Mouse (Mus musculus): Measurements from ENCODE around the gene Erg. TPM values are rescaled to one million over a fixed set of nuclear protein-coding genes. Genes with fewer than 3 reads are reported as not detected.

The Erg gene
- total RNA-seq, 2 experiments from 2014 or later, result 31.8 to 32.1 TPM

DNA sequence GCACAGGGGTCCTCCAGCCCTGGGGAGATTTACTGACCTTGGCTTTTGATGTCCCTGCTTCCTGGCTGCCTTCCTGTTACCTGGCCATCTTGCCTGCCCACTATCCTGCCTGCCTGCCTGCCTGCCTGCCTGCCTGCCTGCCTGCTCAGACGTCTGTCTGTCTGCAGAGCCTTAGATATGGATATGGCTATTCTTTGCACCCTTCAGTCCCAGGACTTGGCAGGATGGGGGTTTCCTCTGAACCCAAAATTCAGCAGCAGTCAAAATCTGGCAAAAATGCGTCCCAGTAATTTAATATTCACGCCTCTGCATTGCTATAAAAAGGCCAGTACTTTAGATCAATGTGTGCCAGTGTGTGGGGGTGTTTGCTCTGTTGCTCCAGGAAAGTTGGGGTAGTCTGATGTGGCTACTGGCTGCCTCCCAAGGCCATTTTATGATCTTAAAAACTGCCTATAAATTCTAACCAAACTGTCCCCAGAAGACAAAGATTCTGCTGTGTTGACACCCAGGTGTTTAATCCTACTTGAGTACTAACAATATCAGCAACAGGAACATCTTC lies 172.9 kb downstream of the Erg start:
- DNase-seq, result no peak
- intact Hi-C loops (cut with DNase I), result no loop called here

DNA sequence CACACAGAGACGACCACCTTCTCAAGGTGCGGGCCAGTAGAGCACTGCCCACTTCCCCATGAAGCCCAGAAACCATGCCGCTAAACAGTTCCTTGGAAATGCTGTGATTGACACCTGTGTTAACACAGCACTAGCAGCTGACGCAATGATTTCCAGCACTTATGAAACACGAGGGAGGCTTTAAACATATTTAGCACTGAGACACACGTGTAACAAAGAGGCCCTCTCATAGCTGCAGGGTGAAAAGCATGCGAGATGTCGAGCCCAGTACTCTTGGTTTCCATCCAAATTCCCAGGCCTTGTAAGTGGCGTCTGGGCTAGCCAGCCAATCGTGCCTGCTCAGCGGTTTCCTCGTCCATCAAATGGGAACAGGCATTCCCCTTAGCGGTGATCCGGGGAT lies 178.3 kb downstream of the Erg start:
- intact Hi-C loops (cut with DNase I), result no loop called here

DNA sequence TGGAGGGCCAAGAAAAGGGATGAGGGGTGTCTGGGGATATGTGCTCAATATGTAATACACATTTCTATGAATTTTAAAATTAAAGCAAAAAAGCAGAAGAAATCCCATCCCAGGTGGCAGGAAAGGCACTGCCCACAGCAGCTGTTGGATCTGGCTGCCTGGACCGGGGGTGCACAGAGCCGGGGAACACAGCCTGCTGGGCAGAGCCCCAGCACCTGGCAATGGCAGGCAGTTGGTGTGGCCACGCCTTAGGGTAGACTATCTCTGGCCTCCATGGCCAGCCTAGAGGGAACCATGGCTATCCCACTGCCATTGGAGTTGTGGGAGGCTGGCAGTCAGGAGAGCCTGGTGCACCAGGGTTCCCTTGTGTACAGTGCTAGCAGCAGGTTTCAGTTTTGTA lies 180.9 kb downstream of the Erg start:
- intact Hi-C loops (cut with DNase I), result no loop called here
- no peak for DNase-seq

More for the DNA sequence above, 178.3 kb downstream of the Erg start:
- no peak for DNase-seq

- DNase-seq, result peak; percentile 34 to 35
- intact Hi-C loops (cut with DNase I), result loop anchor here (2.0 to 5.0 kb wide), 3 partner anchors 29 to 51 kb away; no protein-coding TSS in a partner anchor
Observed at GRCm38 (mm10) chr16:95403453-95403852, 182.9 kb downstream of the Erg start.

DNA sequence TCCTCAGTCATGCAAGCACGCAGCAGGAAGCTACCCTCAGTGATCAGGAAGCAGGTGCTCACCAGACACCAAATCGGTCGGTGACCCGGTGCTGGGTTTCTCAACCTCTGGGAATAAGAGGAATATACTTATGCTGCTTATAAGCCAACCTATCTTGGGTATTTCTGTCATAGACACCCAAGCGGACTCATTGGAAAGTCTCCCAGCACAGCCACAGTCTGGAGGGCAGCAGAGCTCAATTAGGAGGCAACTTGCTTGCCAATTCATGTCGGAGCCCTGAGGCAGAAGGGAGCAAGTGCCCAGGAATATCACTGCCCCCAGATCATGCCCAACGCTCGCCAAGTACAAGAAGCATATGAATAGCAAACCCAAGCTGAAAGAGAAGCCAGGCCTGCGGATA lies 184.5 kb downstream of the Erg start:
- DNase-seq, result no peak
- intact Hi-C loops (cut with DNase I), result loop anchor here (2.0 to 5.0 kb wide), 3 partner anchors 31 to 50 kb away; no protein-coding TSS in a partner anchor

- no peak for DNase-seq
- intact Hi-C loops (cut with DNase I), result no loop called here
Observed at GRCm38 (mm10) chr16:95398761-95399343, 187.5 kb downstream of the Erg start.

- no peak for DNase-seq
- intact Hi-C loops (cut with DNase I), result no loop called here
Observed at GRCm38 (mm10) chr16:95390787-95391186, 195.6 kb downstream of the Erg start.

- intact Hi-C loops (cut with DNase I), result no loop called here
- no peak for DNase-seq
Observed at GRCm38 (mm10) chr16:95388811-95389529, 197.4 kb downstream of the Erg start.

- no peak for DNase-seq
- intact Hi-C loops (cut with DNase I), result no loop called here
Observed at GRCm38 (mm10) chr16:95388292-95388691, 198.1 kb downstream of the Erg start.

DNA sequence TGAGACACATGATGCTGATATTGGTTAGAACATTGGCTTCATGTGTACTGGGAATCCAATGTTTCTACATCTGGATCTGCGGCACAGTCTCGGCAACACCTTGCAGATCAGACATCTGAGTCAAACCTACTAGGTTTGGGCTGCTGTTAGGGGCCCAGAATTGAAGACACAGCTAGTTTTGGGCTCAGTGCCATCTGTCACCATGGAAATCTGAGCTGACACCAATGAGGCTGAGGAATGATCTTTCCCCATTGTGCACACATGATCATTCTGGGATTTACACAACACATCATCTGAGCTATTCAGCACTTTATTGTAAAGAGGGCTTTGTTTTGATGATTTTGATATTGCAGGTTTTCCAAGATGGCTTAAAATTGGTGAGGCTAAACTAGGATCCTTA lies 199.4 kb downstream of the Erg start:
- intact Hi-C loops (cut with DNase I), result no loop called here
- DNase-seq, result no peak

GRCm38 (mm10) chr16:95385299-95385973 lies 201.0 kb downstream of the Erg start:
- DNase-seq, result no peak
- intact Hi-C loops (cut with DNase I), result no loop called here

- intact Hi-C loops (cut with DNase I), result no loop called here
- DNase-seq, result no peak
Observed at GRCm38 (mm10) chr16:95384590-95385148, 201.7 kb downstream of the Erg start.

DNA sequence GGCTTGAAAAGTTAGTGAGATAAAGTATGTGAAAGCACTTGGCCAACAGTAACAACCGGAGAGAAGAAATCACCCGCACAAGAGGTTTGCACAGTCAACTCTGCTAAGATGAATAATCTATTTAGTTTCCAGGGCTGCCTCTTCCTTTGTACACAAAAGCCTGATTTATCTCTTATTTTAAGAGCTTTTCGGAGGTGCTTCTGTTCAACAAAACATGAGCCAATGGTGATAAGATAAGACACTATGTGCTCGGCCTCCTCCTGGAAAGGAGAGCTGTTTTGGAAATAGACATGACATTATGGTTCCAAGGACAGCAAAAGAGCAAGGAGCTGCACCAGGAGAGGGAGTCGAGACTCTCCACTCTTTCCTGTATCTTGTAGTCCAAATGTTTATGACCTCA lies 204.1 kb downstream of the Erg start:
- no peak for DNase-seq
- intact Hi-C loops (cut with DNase I), result no loop called here

GRCm38 (mm10) chr16:95376834-95377233 lies 209.6 kb downstream of the Erg start:
- no peak for DNase-seq
- intact Hi-C loops (cut with DNase I), result no loop called here

- intact Hi-C loops (cut with DNase I), result no loop called here
- no peak for DNase-seq
Observed at GRCm38 (mm10) chr16:95376364-95376763, 210.0 kb downstream of the Erg start.

DNA sequence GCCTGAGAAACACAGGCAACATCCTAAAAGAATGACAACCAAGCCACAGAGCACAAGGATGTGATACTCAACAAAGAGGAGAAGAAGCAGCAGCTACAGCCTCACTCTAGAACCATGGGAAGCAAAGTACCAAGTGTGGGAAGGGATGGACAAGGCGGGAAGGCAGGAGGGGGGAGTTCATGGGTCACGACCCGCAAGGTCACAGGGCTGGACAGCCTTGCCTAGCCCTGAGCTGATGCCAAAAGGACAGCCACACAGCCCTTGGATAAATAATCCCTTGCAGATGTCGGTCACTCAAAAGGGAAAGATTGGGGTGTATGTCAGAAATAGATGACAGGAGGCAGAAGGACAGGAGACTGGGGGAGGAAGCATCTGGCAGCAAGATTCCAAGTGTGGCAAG lies 211.7 kb downstream of the Erg start:
- intact Hi-C loops (cut with DNase I), result no loop called here
- no peak for DNase-seq

GRCm38 (mm10) chr16:95372960-95373359 lies 213.4 kb downstream of the Erg start:
- intact Hi-C loops (cut with DNase I), result no loop called here

DNA sequence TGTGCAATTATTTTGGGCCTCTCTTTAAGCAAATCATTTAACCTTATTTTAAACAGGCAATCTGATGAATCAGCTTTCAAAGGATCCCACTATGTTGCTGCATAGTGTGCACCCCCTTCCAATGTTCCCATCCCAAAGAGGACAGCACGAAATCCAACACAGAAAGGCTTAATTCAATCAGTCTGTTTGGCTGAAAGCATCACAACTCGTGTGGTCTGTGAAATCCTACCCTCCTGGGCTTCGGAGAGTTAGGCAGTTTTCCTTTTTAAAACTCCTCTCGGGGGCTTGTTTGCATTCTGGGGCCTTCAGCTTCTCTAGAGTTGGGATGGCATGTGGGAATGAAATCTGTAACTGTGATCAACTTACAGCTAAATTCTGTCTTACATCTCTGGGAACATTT lies 214.7 kb downstream of the Erg start:
- DNase-seq, result no peak
- intact Hi-C loops (cut with DNase I), result no loop called here

More at GRCm38 (mm10) chr16:95372960-95373359, 213.4 kb downstream of the Erg start:
- no peak for DNase-seq

DNA sequence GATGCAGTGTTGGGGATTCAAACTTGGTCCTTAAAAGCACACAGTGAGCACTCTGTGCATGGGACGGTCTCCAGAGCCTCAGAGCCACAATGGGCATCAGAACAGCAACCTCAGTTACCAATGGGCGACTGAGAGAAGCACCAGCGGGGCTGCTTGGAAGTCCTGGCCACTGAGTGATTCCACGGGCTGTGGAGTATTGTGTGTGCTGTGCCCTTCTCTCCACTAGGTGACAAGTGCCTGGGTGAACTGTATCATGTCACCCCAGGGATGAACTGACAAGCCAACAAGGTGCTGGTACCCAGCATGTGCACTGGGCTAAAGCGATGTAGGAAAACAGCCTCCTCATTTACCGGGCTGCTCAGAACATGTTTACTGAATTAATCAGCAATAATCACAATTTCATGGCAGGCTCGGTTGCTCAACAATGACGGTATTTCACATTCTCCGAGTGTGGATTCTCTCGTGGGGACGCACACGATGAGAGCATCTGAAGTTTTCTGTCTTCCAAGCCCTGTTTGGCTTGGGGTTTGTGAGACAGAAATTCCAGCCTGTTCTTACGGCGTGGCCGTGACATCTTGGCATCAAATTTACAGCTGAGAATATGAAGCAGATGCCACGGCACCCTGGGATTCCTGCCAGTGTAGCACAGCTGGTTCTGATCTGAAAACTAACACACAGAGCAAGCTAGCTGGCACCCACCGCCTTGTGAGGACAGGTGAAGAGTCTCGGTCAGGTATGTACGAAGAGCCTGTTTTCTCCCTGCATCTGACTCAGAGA lies 219.2 kb downstream of the Erg start:
- intact Hi-C loops (cut with DNase I), result no loop called here
- no peak for DNase-seq

- no peak for DNase-seq
- intact Hi-C loops (cut with DNase I), result no loop called here
Observed at GRCm38 (mm10) chr16:95365214-95365613, 221.2 kb downstream of the Erg start.

Data from heart, postnatal 36 days (tissue).